Mouse (Mus musculus) MEL (cell line): ENCODE measurements around the gene Ncf2. TPM values are rescaled to one million over a fixed set of nuclear protein-coding genes. Genes with fewer than 3 reads are reported as not detected.

Source experiments
- DNase-seq: peaks from one replicate; pipeline ENCODE4 v3.0.0; 2011; ENCODE audit warnings: low read depth, low spot score
- H3K27ac ChIP-seq: 2 replicates; pipeline ENCODE4 v1.5.1; 2012; ENCODE audit warnings: low read depth, mild to moderate bottlenecking, control low read depth, low read length, moderate library complexity; ENCODE audit not compliant: control insufficient read depth
- H3K27me3 ChIP-seq, 2 experiments: fragments of 150-350 bp in 1 of 2; sonication (generic) in 1 of 2; 2 replicates each; pipeline ENCODE4 v1.6.1; 2012; ENCODE audit warnings: low read length in 2 of 2, mild to moderate bottlenecking in 2 of 2, improper control_type of control experiment in 1 of 2, moderate library complexity in 1 of 2; ENCODE audit not compliant: insufficient read depth in 2 of 2, control insufficient read depth in 1 of 2
- H3K36me3 ChIP-seq, 2 experiments: 2 replicates each; pipeline ENCODE4 v1.6.1; 2012 to 2014; ENCODE audit warnings: low read length in 2 of 2, improper control_type of control experiment in 1 of 2, inconsistent platforms in 1 of 2, mild to moderate bottlenecking in 1 of 2; ENCODE audit not compliant: insufficient read depth in 2 of 2, control insufficient read depth in 1 of 2
- H3K4me1 ChIP-seq, 2 experiments: fragments of 150-350 bp in 1 of 2; sonication (generic) in 1 of 2; 2 replicates each; pipeline ENCODE4 v1.6.1; 2012; ENCODE audit warnings: low read length in 2 of 2, improper control_type of control experiment in 1 of 2, mild to moderate bottlenecking in 1 of 2; ENCODE audit not compliant: insufficient read depth in 2 of 2, control insufficient read depth in 1 of 2
- H3K4me3 ChIP-seq, 2 experiments: fragments of 150-350 bp in 1 of 2; sonication (generic) in 1 of 2; 2 replicates each; pipeline ENCODE4 v1.5.1; 2012; ENCODE audit warnings: low read depth in 2 of 2, low read length in 2 of 2, mild to moderate bottlenecking in 2 of 2, moderate library complexity in 2 of 2, control low read depth in 1 of 2, improper control_type of control experiment in 1 of 2; ENCODE audit not compliant: control insufficient read depth in 1 of 2, insufficient read depth in 1 of 2
- H3K79me2 ChIP-seq: 2 replicates; pipeline ENCODE4 v1.6.1; 2012; ENCODE audit warnings: mild to moderate bottlenecking, low read length, moderate library complexity; ENCODE audit not compliant: control insufficient read depth, poor library complexity, insufficient read depth
- H3K9ac ChIP-seq: 2 replicates; pipeline ENCODE4 v1.6.1; 2012; ENCODE audit warnings: low read depth, mild to moderate bottlenecking, control low read depth, low read length, moderate library complexity; ENCODE audit not compliant: control insufficient read depth, poor library complexity, severe bottlenecking
- H3K9me3 ChIP-seq: fragments of 150-350 bp; sonication (generic); replicated peaks from 2 replicates; pipeline ENCODE4 v1.6.1; 2012; ENCODE audit warnings: mild to moderate bottlenecking, low read length, improper control_type of control experiment, moderate library complexity; ENCODE audit not compliant: insufficient read depth
- E2F4 ChIP-seq: IDR thresholded peaks from 2 replicates; pipeline ENCODE4 v1.6.1; 2011; ENCODE audit warnings: low read depth, low read length, improper control_type of control experiment, borderline replicate concordance
- EP300 ChIP-seq, 2 experiments: IDR thresholded peaks; 2 replicates each; pipeline ENCODE4 v1.6.1; 2011; ENCODE audit warnings: improper control_type of control experiment in 2 of 2, low read length in 2 of 2, low read depth in 1 of 2, mild to moderate bottlenecking in 1 of 2
- ETS1 ChIP-seq: IDR thresholded peaks from 2 replicates; pipeline ENCODE4 v1.6.1; 2012; ENCODE audit warnings: low read depth, mild to moderate bottlenecking, inconsistent platforms, low read length, improper control_type of control experiment, moderate library complexity
- GABPA ChIP-seq: IDR thresholded peaks from 2 replicates; pipeline ENCODE4 v1.6.1; 2012; ENCODE audit warnings: low read depth, mild to moderate bottlenecking, inconsistent platforms, low read length, improper control_type of control experiment, moderate library complexity
- GATA1 ChIP-seq: IDR thresholded peaks from 2 replicates; pipeline ENCODE4 v1.6.1; 2011; ENCODE audit warnings: low read depth, low read length, improper control_type of control experiment
- MAFK ChIP-seq: IDR thresholded peaks from 2 replicates; pipeline ENCODE4 v1.6.1; 2011; ENCODE audit warnings: low read depth, mild to moderate bottlenecking, low read length, improper control_type of control experiment, borderline replicate concordance
- MAX ChIP-seq: IDR thresholded peaks from 2 replicates; pipeline ENCODE4 v1.6.1; 2011; ENCODE audit warnings: low read length, improper control_type of control experiment
- MEF2A ChIP-seq: IDR thresholded peaks from 2 replicates; pipeline ENCODE4 v1.6.1; 2014; ENCODE audit warnings: low read depth, mild to moderate bottlenecking, inconsistent platforms, low read length, improper control_type of control experiment; ENCODE audit not compliant: poor library complexity, insufficient replicate concordance, severe bottlenecking; ENCODE audit errors: extremely low read depth
- MXI1 ChIP-seq: IDR thresholded peaks from 2 replicates; pipeline ENCODE4 v1.6.1; 2011; ENCODE audit warnings: mild to moderate bottlenecking, low read depth, low read length, improper control_type of control experiment
- MYC ChIP-seq: IDR thresholded peaks from 2 replicates; pipeline ENCODE4 v1.6.1; 2011; ENCODE audit warnings: low read depth, mild to moderate bottlenecking, low read length, improper control_type of control experiment, moderate library complexity
- NELFE ChIP-seq: IDR thresholded peaks from 2 replicates; pipeline ENCODE4 v1.6.1; 2011; ENCODE audit warnings: low read depth, low read length, improper control_type of control experiment
- POLR2A ChIP-seq, 2 experiments: IDR thresholded peaks; 2 replicates each; pipeline ENCODE4 v1.6.1; 2011 to 2012; ENCODE audit warnings: low read length in 2 of 2, mild to moderate bottlenecking in 2 of 2, control low read depth in 1 of 2, improper control_type of control experiment in 1 of 2, low read depth in 1 of 2, moderate library complexity in 1 of 2; ENCODE audit not compliant: control insufficient read depth in 1 of 2, insufficient read depth in 1 of 2, poor library complexity in 1 of 2
- POLR2AphosphoS2 ChIP-seq: IDR thresholded peaks from 2 replicates; pipeline ENCODE4 v1.6.1; 2011; ENCODE audit warnings: low read length, improper control_type of control experiment
- RAD21 ChIP-seq: IDR thresholded peaks from 2 replicates; pipeline ENCODE4 v1.6.1; 2011; ENCODE audit warnings: mild to moderate bottlenecking, low read depth, low read length, improper control_type of control experiment
- RCOR1 ChIP-seq: IDR thresholded peaks from 2 replicates; pipeline ENCODE4 v1.6.1; 2012; ENCODE audit warnings: low read depth, mild to moderate bottlenecking, inconsistent platforms, low read length, improper control_type of control experiment
- SIN3A ChIP-seq: IDR thresholded peaks from 2 replicates; pipeline ENCODE4 v1.6.1; 2012; ENCODE audit warnings: low read length, improper control_type of control experiment, inconsistent platforms
- TAL1 ChIP-seq: IDR thresholded peaks from 2 replicates; pipeline ENCODE4 v1.6.1; 2012; ENCODE audit warnings: mild to moderate bottlenecking, inconsistent platforms, low read length, moderate library complexity, mixed read lengths
- TBP ChIP-seq: IDR thresholded peaks from 2 replicates; pipeline ENCODE4 v1.8.0; 2011; ENCODE audit warnings: low read depth, low read length, improper control_type of control experiment
- TCF12 ChIP-seq: IDR thresholded peaks from 2 replicates; pipeline ENCODE4 v1.6.1; 2014; ENCODE audit warnings: low read depth, mild to moderate bottlenecking, inconsistent platforms, low read length, improper control_type of control experiment, moderate library complexity
- UBTF ChIP-seq: IDR thresholded peaks from 2 replicates; pipeline ENCODE4 v1.6.1; 2012; ENCODE audit warnings: low read depth, mild to moderate bottlenecking, inconsistent platforms, low read length, improper control_type of control experiment, moderate library complexity, borderline replicate concordance; ENCODE audit not compliant: insufficient read depth
- ZNF384 ChIP-seq: IDR thresholded peaks from 2 replicates; pipeline ENCODE4 v1.6.1; 2012; ENCODE audit warnings: low read depth, mild to moderate bottlenecking, inconsistent platforms, low read length, improper control_type of control experiment
- polyA plus RNA-seq, 2 experiments: library from polyadenylated mRNA; stranded (reverse) in 1 of 2; unstranded in 1 of 2; fragments of >175 nt in 1 of 2; fragments of >200 nt in 1 of 2; gene quantifications; 2 replicates each; pipeline versions ENCODE4 v1.2.1 to v1.2.4; 2012; ENCODE audit warnings: low replicate concordance in 2 of 2, low read depth in 1 of 2; ENCODE audit not compliant: insufficient read length in 2 of 2, insufficient read depth in 1 of 2, missing spikeins in 1 of 2
- total RNA-seq: library from RNA; depleted of rRNA; stranded (reverse); fragments of 300-350 nt; gene quantifications from 2 replicates; pipeline ENCODE4 v1.2.3, GENCODE M21; 2012

The Ncf2 gene
- total and polyA plus RNA-seq, 3 experiments = 41.8 to 49.2 TPM; not detected in 1

- TF ChIP-seq TCF12 (no peak), GABPA (no peak)
Observed at GRCm38 (mm10) chr1:152798125-152798524, 1.9 kb upstream of the Ncf2 start (continued).

- Histone ChIP-seq H3K9ac (peak overlapping the region; percentile 51), H3K27me3 (no peaks in the 10 kb centered on the region), H3K36me3 (peaks cover 0 to 26% of the 10 kb centered on the region in 2 experiments; a peak in 2 of 4 replicates), H3K27ac (peak overlapping the region; percentile 50), H3K4me1 (peaks cover 18 to 47% of the 10 kb centered on the region in 2 experiments), H3K4me3 (peak overlapping the region; percentile 51 to 78), H3K79me2 (no peaks in the 10 kb centered on the region), H3K9me3 (no peaks in the 10 kb centered on the region)
- peak; percentile 42; the same call in 1 of the 2 replicates for TF ChIP-seq RCOR1
- TF ChIP-seq MYC = peak; percentile 56; the same call in 1 of the 2 replicates
- TF ChIP-seq EP300 (IDR thresholded peaks at IDR 0.05; ENCODE audit: low read depth in 1 of 2, low read length in 2 of 2) = peak; percentile 36 to 53; a peak in 3 of 4 replicates
- TF ChIP-seq TBP = peak; percentile 96
- TF ChIP-seq MAFK = no peak
- peak; percentile 60 for TF ChIP-seq GATA1
- no peak for TF ChIP-seq ZNF384
- peak; percentile 51; the same call in 1 of the 2 replicates for TF ChIP-seq ETS1
- no peak for TF ChIP-seq E2F4
- no peak for TF ChIP-seq MEF2A
- TF ChIP-seq MAX = no peak
- TF ChIP-seq UBTF = peak; percentile 68; the same call in 1 of the 2 replicates
- TF ChIP-seq POLR2A (IDR thresholded peaks at IDR 0.05; ENCODE audit: control insufficient read depth in 1 of 2, insufficient read depth in 1 of 2, low read depth in 1 of 2, low read length in 2 of 2, poor library complexity in 1 of 2) = no peak
- no peak for TF ChIP-seq RAD21
- TF ChIP-seq POLR2AphosphoS2 = no peak
- TF ChIP-seq MXI1 = 0 out of 2 replicates have a peak, but pooled peaks have one; percentile 8
- TF ChIP-seq NELFE = no peak
- TF ChIP-seq TAL1 = peak; percentile 9; the same call in 1 of the 2 replicates
- no peak for TF ChIP-seq SIN3A
- DNase-seq = peak; percentile 73
Observed at GRCm38 (mm10) chr1:152800633-152801176, 711 bp downstream of the Ncf2 start.
